Mouse (Mus musculus): Measurements from ENCODE around the gene Map7.

DNA sequence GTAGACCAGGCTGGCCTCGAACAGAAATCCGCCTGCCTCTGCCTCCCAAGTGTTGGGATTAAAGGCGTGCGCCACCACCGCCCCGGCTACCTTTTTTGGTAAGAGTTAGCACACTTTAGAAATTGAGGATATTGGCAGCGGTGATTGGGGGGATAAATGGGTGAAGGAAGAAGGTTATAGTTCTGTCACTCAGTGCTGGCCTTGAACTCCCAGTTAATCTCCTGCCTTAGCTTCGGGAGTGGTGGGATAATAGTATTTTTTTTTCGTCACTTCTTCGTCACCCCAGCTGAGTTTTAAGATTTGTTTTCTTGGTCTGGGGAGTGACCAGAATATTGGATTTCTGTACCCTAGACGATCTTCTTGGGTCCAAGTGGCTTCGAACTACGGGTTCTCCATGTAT lies 165.2 kb downstream of the Map7 start:
- TF ChIP-seq POLR2A (IDR thresholded peaks at IDR 0.05; ENCODE audit: insufficient read length, low read depth) (no peak), POLR2AphosphoS2 (IDR thresholded peaks at IDR 0.05; ENCODE audit: insufficient read length, low read depth) (no peak), TCF12 (IDR thresholded peaks at IDR 0.05; ENCODE audit: insufficient read depth, poor library complexity, severe bottlenecking) (no peak), MAX (IDR thresholded peaks at IDR 0.05; ENCODE audit: low read depth) (no peak), USF1 (IDR thresholded peaks at IDR 0.05; ENCODE audit: low read depth) (no peak), MYOD1 (IDR thresholded peaks at IDR 0.05; ENCODE audit: control insufficient read depth in 1 of 3, insufficient read length in 2 of 3, low read depth in 2 of 3) (no peak), REST (IDR thresholded peaks at IDR 0.05; ENCODE audit: insufficient read depth, insufficient read length) (no peak)
